Mouse (Mus musculus) c-Kit-positive CD71-positive TER-119-positive erythroid progenitor cells, embryonic 14.5 days (primary cell): ENCODE measurements at regions not wholly inside any gene's neighbourhood (a gene's known extent, or its start where the extent isn't known, plus 50 kb on each side); places are given as distances from the start of the nearest gene placed in this dataset.
"Not testable (repeated sequence)": the region's sequence is repeated elsewhere in the genome, so short reads cannot be mapped to it uniquely, and the experiment has no call there.

Source experiments
- DNase-seq: peaks from one replicate; pipeline ENCODE4 v3.0.0-alpha.2; 2013; ENCODE audit warnings: low spot score

- DNase-seq, result not testable (repeated sequence)
Measured at GRCm38 (mm10) chr2:17845447-17846092, 114.3 kb upstream of the Nebl start.

DNA sequence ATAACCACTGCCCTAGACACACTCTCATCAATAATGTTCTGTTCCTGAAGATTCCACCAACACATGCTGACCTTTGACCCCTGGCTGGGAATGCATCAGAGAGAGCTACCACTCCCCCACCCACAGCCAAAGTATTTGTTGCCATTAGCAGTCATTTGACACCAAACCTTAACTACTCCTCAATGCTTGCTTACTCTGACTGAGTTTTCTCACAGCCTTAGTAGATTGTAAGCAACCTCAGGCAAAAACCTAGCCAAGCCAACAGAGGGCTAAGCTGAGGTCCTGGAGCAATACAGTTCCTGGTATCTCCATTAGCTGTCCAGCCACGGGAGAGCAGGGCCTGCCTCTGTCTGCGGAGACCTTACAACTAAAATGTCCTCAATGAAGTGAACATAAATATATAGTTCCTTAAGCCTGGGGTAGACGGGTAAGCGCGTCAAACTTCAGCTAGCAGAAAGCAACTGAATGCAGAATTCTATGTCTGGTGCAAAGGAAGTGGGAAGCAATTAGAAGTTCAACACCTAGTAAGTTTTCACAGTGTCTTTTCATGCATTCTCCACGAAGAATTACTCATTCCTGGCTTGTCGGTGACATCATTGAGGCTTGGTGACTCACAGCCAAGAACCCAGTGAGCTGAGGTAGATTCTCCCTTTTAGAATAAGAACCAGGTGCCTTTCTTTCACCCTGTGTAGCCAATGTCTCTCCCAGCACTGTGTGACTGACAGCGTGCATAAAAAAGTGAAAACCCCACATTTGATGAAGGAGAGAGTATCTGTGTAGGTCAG is 113.6 kb upstream of the Nebl start:
- no peak for DNase-seq

DNA sequence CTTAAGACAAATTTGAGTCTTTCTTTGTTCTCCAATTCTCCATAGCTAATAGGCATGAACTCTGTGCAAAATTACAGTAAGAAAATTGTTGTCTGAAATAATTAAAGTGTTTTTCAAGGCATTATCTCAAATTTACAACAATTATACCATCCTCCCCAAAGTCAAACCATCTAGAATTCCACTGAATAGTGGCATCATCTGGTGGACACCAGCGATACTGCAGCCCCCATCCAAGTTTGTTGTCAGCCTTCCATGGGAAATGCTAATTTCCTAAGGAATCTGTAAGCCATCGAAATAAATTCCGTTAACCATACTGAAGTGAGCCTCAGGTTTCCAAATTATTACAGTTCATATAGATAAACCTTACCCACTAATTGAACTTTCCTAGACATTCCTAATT is 110.7 kb upstream of the Nebl start:
- DNase-seq, result no peak

DNA sequence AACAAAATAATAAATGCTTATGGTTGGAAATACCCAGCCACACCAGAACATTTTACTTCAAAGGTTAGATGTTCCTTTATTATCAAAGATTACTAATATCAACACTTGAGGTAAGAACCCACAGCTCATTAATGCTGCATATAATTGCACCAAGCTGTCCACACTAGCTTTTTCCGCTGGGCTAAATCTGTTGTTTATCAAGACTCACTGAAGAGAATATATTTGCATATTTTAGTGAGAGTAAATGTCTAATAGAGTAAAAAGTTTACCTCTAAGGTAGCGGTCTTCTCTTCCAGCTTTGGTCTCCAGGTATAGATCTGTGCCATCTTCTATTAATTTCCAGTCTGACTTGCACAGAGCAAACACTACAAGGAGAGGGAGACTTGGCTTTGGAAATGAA is 110.3 kb upstream of the Nebl start:
- no peak for DNase-seq

DNA sequence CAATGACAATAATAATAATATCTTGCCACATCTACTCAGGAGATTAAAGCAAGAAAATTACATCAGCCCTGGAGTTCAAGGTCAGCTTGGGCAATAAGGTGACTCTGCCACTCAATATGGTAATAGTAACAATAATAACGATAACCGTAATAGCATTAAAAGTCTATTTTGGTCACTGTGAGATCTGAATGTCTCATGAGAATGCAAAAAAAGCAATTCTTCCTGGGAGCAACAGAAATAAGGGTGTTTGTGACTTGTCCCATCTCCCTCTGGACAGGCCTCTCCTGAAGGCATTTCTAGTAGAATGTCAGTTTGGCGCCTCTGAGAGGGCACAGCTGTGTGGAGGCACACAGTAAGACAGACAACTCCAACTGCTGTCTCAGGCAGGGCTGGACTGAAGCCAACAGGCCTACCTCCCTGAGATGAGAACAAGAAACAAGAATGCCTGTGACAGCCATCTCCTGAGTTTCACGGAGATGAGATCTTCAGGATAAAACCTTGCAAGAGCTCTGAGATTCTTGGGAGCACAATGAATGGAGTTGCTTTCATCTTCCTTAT is 109.8 kb upstream of the Nebl start:
- no peak for DNase-seq

- DNase-seq, result no peak
Measured at GRCm38 (mm10) chr2:17839649-17840048, 108.4 kb upstream of the Nebl start.

DNA sequence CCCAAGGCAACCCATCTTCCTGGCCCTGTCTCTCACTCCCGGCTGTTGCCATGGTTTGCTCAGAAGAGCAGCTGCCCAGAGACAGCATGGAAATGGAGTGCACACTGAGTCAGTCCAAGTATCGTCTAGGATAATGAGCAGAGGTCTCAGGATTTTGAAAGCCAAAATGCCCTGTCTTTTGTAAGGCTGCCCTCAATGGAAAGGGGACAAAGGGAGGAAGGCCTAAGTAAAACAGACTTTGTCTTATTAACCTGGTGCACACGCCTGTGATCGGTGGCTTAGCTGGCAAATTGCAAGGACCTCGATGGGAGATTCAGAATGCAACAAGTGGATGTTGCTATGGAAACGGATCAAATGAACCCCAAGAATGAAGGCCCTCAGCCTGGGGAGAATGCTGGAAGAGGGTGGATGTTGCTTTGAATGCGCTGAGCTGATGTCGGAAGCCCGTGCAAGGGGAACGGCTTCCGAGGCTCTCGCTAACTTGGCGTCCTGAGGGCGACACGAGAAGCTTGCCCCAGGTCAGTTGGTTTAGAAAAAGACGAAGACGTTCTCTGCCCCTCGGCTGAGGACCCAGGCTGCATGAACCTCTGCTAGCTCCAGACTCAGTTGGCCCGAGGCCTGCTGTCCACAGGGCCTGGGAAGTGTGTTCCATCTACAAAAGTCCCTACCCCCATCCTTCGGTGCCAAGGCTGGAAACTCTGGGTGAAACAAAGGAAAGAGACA is 107.8 kb upstream of the Nebl start:
- DNase-seq, result no peak

DNA sequence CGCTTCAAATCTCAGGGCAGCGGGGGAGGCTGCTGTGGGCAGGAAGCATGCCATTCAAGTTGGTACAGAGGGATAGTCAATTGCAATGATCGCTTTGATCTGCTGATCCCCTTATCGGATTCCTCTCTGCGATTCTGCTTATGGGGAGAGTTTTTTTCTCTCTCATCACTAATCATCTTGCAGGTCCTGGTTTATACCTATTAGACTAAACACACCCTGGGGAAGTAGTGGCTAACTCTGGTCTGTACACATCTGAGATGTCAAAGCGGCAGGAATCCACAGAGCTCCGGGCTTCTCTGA is 107.1 kb upstream of the Nebl start:
- no peak for DNase-seq

- DNase-seq, result no peak
Measured at GRCm38 (mm10) chr2:17837541-17838380, 106.5 kb upstream of the Nebl start.

GRCm38 (mm10) chr2:17832726-17833125 is 101.5 kb upstream of the Nebl start:
- peak; percentile 3 for DNase-seq

GRCm38 (mm10) chr2:17830216-17830615 is 99.0 kb upstream of the Nebl start:
- no peak for DNase-seq

DNA sequence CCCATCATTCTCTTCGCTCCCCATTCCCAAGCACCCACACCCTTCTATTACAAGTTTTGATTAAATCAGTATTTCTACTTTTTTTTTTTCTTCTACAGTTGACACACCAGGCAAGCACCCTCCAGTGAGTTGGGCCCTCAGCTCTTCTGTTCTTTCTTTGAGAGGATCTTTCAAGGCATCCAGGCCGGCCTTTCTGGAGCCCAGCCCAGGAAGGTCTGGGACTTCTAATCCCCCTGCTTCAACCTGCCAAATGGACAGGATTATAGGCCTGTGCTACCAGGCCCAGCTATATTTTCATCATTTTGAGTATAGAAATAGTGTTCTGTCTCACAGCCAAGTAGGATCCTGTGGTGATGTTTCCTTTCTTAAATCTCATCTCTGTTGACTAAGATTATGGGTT is 94.0 kb upstream of the Nebl start:
- no peak for DNase-seq

DNA sequence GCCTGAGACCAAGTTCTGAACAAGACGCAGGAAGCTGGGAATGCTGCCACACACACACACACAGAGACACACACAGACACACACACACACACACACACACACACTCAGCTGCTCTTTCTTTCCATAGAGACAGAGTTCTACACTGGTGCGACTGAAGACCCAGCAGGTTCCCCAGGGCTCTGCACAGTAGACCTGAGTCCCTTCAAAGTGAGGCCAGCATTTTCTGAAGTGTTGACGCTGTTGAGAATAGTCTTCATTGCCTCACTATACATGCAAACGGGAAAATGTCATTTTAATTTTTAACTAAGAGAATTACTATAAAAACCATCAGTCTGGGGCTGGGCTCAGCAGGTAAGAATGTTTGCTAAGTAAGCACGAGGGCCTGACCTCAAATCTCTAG is 92.9 kb upstream of the Nebl start:
- no peak for DNase-seq

DNA sequence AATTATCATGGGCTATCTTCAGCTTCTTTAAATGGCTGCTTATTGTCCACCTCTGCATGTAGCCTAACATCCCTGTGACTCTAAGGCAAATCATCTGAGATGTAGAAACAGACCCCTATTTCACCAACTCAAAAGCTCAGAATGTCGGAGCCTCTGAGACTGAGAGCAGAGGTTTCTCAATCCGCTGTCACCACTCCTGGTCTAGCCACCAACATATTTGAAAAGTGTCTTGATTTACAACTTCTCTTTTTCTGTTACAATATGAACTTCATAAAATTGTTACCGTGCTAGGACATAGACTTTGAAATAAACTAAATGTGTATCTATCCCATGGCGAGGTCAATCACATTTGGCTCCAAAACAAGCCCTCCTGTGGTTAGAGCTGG is 91.3 kb upstream of the Nebl start:
- DNase-seq, result no peak

DNA sequence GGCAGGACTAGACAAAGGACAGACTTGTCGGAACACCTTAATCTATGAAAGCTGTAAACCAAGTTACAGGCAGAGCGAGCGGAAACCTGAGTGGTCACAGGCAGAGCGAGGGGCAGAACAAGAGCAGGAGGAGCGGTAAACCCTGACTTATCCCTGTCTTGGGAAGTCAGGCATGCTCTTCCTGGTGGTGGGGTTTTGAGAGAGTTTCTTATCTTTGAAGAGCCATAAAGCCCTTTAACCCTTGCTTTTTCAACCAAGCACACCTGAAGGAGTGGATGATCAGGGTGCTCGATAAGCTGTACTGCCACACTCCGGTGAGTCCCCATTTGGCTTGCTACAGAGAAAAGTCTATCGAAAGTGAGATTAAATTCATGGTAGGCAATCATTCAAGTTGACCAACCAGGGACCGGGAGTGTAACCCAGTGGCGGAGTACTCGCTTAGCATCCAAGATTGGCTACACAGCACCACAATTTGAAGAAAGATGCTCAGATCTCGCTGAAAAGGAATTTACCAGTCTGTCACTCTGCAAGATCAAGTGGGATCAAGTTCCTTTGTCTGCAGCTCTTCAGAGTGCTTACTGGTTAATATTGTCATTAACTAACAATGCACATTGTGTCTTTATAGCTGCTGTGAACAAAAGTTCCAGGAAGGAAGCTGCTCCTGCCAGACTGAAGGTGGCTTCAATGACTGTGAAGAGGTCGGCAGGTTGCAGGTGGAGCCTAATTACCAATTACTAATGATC is 90.8 kb upstream of the Nebl start:
- DNase-seq, result no peak

GRCm38 (mm10) chr2:17811943-17812670 is 80.8 kb upstream of the Nebl start:
- DNase-seq, result no peak
